Comparison of ENCODE assay signal across 22 mouse cellular contexts in the genomic region with DNA sequence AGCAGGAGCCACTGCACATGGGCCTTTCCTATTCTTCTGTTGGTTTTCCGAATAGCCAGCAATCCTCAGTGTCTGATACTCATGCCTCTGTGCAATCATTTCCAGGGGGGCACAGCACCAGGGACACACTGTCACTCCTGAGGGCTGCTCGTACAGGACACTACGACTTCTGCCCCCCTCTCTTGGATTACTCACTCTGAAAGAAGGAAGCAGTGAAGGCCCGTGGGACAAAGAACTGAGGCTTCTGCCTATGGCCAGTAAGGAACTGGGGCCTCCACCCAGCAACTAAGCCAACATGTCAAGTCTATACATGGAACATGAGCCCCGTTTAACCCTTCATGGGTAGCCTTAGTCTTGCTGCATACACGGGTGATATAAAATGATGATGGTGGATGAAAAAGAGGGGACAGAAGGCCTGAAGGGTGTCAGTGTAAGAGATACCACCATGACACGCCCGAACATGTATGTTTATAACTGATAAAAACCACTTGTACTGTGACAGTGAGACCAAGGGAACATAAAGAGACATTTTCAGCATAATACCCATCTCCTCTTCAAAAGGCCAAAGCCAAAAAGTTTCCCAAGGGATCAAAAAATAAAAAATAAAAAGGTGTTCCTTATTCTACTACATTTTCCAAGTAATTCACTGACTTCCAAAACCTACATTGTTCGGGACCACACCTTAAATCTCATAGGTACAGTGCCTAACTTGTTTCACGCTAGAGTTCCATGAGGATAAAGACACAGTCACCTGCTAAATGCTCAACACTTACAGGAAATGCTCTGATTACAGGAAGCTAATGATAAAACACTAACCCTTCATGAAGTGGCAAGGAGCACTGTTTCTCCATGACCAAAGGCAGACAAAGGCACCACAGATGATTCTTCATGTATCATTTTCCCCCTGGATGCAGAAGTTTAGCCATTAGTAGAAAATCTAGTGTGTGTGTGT.
DNase-seq lines count a peak whose midpoint lies in the region; ATAC-seq and TF ChIP-seq lines count a peak whose summit lies in the region.
"Had no signal": no experiment of that assay in that cellular context is flagged by ENCODE, and none has a peak within 500 bp of the region (broad histone marks: within the 10 kb centered on the region; RNA-seq: fewer than 3 reads in every experiment).

No protein-coding gene starts in this region.

- H3K79me2 ChIP-seq in liver, adult 2 months (ENCODE audit: control insufficient read depth, insufficient read depth, low read length) = no peaks in the 10 kb centered on the region

- DNase-seq in c-Kit-positive CD71-positive TER-119-positive erythroid progenitor cells, embryonic 14.5 days (ENCODE audit: low spot score) = peak; percentile 23
- DNase-seq in liver, adult 2 months (ENCODE audit: extremely low read depth, low read depth, low spot score) = peak; percentile 12
- DNase-seq in liver, postnatal 0 days = peak; percentile 14
- DNase-seq in kidney, adult 2 months = no peak
- DNase-seq in gastrocnemius, postnatal 25 days = no peak
- no peak for DNase-seq in lung, adult 18-20 months
- DNase-seq: adrenal gland, postnatal 10 days; cerebellum, adult 2 months; heart, postnatal 14 days; kidney, adult 8-10 months; kidney, postnatal 14 days; lung, postnatal 14 days; thymus, postnatal 36 days had no signal

- H3K36me3 ChIP-seq in liver, adult 2 months (ENCODE audit: control insufficient read depth, insufficient read depth, low read length) = no peaks in the 10 kb centered on the region
- no peaks in the 10 kb centered on the region for H3K36me3 ChIP-seq in liver, postnatal 0 days (replicated peaks; ENCODE audit: insufficient read depth, low read length)
- H3K36me3 ChIP-seq in kidney, adult 2 months (ENCODE audit: control insufficient read depth, insufficient read depth, low read length) = no peaks in the 10 kb centered on the region
- H3K36me3 ChIP-seq: forebrain, embryonic 15.5 days; heart, embryonic 12.5 days; hindbrain, embryonic 12.5 days; limb, embryonic 15.5 days; neural tube, embryonic 12.5 days had no signal

- no peak overlapping the region for H3K4me3 ChIP-seq in bone marrow macrophage, adult 2 months (ENCODE audit: insufficient read depth, low read length)
- H3K4me3 ChIP-seq in liver, adult 2 months (ENCODE audit: insufficient read depth, low read depth, low read length) = no peak overlapping the region
- no peak overlapping the region for H3K4me3 ChIP-seq in liver, postnatal 0 days (ENCODE audit: low read depth, low read length)
- no peak overlapping the region for H3K4me3 ChIP-seq in kidney, adult 2 months (ENCODE audit: insufficient read depth, low read depth, low read length)
- H3K4me3 ChIP-seq: erythroblast, embryonic 14.5 days; forebrain, embryonic 15.5 days; heart, embryonic 12.5 days; hindbrain, embryonic 12.5 days; limb, embryonic 15.5 days; neural tube, embryonic 12.5 days had no signal

- H3K27me3 ChIP-seq in liver, adult 2 months (ENCODE audit: control insufficient read depth, insufficient read depth, low read length) = no peaks in the 10 kb centered on the region
- no peaks in the 10 kb centered on the region for H3K27me3 ChIP-seq in liver, postnatal 0 days (ENCODE audit: insufficient read depth, low read length)
- no peaks in the 10 kb centered on the region for H3K27me3 ChIP-seq in kidney, adult 2 months (replicated peaks; ENCODE audit: control insufficient read depth, insufficient read depth, low read length)
- H3K27me3 ChIP-seq: forebrain, embryonic 15.5 days; heart, embryonic 12.5 days; hindbrain, embryonic 12.5 days; limb, embryonic 15.5 days; neural tube, embryonic 12.5 days had no signal

- H3K9ac ChIP-seq in liver, adult 2 months (ENCODE audit: low read depth, low read length) = no peak overlapping the region
- H3K9ac ChIP-seq in liver, postnatal 0 days (replicated peaks) = no peak overlapping the region
- H3K9ac ChIP-seq: forebrain, embryonic 15.5 days; heart, embryonic 12.5 days; hindbrain, embryonic 12.5 days; limb, embryonic 15.5 days; neural tube, embryonic 12.5 days had no signal

- H3K27ac ChIP-seq in bone marrow macrophage, adult 2 months (ENCODE audit: insufficient read depth, low read depth, low read length) = 0 out of 2 replicates have a peak overlapping the region, but pooled peaks have one; percentile 15
- H3K27ac ChIP-seq in liver, adult 2 months (replicated peaks; ENCODE audit: insufficient read depth, low read depth, low read length) = no peak overlapping the region
- no peak overlapping the region for H3K27ac ChIP-seq in liver, postnatal 0 days (ENCODE audit: low read depth)
- H3K27ac ChIP-seq in kidney, adult 2 months (ENCODE audit: insufficient read depth, low read depth, low read length) = no peak overlapping the region
- H3K27ac ChIP-seq: forebrain, embryonic 15.5 days; hindbrain, embryonic 12.5 days; limb, embryonic 15.5 days; neural tube, embryonic 12.5 days had no signal

- H3K9me3 ChIP-seq in liver, postnatal 0 days (ENCODE audit: low read length) = no peaks in the 10 kb centered on the region
- H3K9me3 ChIP-seq: forebrain, embryonic 15.5 days; heart, embryonic 12.5 days; hindbrain, embryonic 12.5 days; limb, embryonic 15.5 days; neural tube, embryonic 12.5 days had no signal

- 87% methylated on average over 10 of the region's 10 CpGs for WGBS in liver, adult 2 months
- WGBS in liver, postnatal 0 days (ENCODE audit: insufficient replicate concordance) = 54% methylated on average over 10 of the region's 10 CpGs
- WGBS in kidney, adult 2 months = 85% methylated on average over 10 of the region's 10 CpGs

- H3K4me1 ChIP-seq in bone marrow macrophage, adult 2 months (ENCODE audit: control insufficient read depth, insufficient read depth, low read length) = peaks cover 25% of the 10 kb centered on the region
- no peaks in the 10 kb centered on the region for H3K4me1 ChIP-seq in liver, adult 2 months (ENCODE audit: control insufficient read depth, insufficient read depth, low read length)
- no peaks in the 10 kb centered on the region for H3K4me1 ChIP-seq in liver, postnatal 0 days (ENCODE audit: insufficient read depth)
- H3K4me1 ChIP-seq in kidney, adult 2 months (ENCODE audit: control insufficient read depth, insufficient read depth, low read length) = no peaks in the 10 kb centered on the region
- H3K4me1 ChIP-seq: neural tube, embryonic 12.5 days had no signal

- TF ChIP-seq EP300 in liver, postnatal 0 days (IDR thresholded peaks at IDR 0.05; ENCODE audit: low read depth) = no peak

- TF ChIP-seq POLR2A in bone marrow macrophage, adult 2 months (IDR thresholded peaks at IDR 0.05; ENCODE audit: borderline replicate concordance, low read depth, low read length) = no peak
- TF ChIP-seq POLR2A in liver, adult 2 months (IDR thresholded peaks at IDR 0.05; ENCODE audit: extremely low read depth, insufficient read depth, low read length) = no peak
- TF ChIP-seq POLR2A in kidney, adult 2 months (IDR thresholded peaks at IDR 0.05; ENCODE audit: low read depth, low read length) = no peak

- peak; percentile 72 for ATAC-seq in liver, postnatal 0 days
- ATAC-seq: activated CD4-positive, CD25-positive, alpha-beta regulatory T cell, adult 4 months; forebrain, embryonic 15.5 days had no signal

- no peak overlapping the region for H3K4me2 ChIP-seq in liver, postnatal 0 days (ENCODE audit: low read depth, low read length)
- H3K4me2 ChIP-seq: forebrain, embryonic 15.5 days; heart, embryonic 12.5 days; hindbrain, embryonic 12.5 days; limb, embryonic 15.5 days; midbrain, embryonic 11.5 days; neural tube, embryonic 12.5 days had no signal

- TF ChIP-seq CTCF in bone marrow macrophage, adult 2 months (IDR thresholded peaks at IDR 0.05; ENCODE audit: low read depth, low read length) = no peak
- no peak for TF ChIP-seq CTCF in liver, adult 2 months (IDR thresholded peaks at IDR 0.05; ENCODE audit: low read depth, low read length)
- TF ChIP-seq CTCF in liver, postnatal 0 days (IDR thresholded peaks at IDR 0.05; ENCODE audit: low read depth) = no peak
- TF ChIP-seq CTCF in kidney, adult 2 months (conservative IDR thresholded peaks at IDR 0.05; ENCODE audit: insufficient read depth, insufficient read length, low read depth, low read length) = no peak

Comparison
In these comparisons a context has a peak if more than half of its experiments do, and no peak if none do; other contexts are left out.
1. DNase-seq: peak in c-Kit-positive CD71-positive TER-119-positive erythroid progenitor cells, embryonic 14.5 days (single experiment), liver, adult 2 months (single experiment) and liver, postnatal 0 days (single experiment); none in kidney, adult 2 months (single experiment), gastrocnemius, postnatal 25 days (single experiment) and lung, adult 18-20 months (0 of 2).